Mouse (Mus musculus) hindbrain, embryonic 11.5 days (tissue): ENCODE measurements around the gene Immp2l. TPM values are rescaled to one million over a fixed set of nuclear protein-coding genes. Genes with fewer than 3 reads are reported as not detected.

Source experiments
- ATAC-seq: fragments of 200-750 bp; cut with Nextera tagmentation; 2 replicates; pipeline ENCODE4 v1.8.0; 2017; ENCODE audit warnings: mild to moderate bottlenecking, moderate TSS enrichment, moderate library complexity; ENCODE audit not compliant: low FRiP score
- DNase-seq: peaks from one replicate; pipeline ENCODE4 v3.0.0-alpha.2; 2015; ENCODE audit warnings: low spot score
- H3K27ac ChIP-seq: fragments of 300-500 bp; sonication (generic); 2 replicates; pipeline ENCODE4 v1.5.1; 2014; ENCODE audit warnings: mild to moderate bottlenecking, low read depth, low read length
- H3K27me3 ChIP-seq: fragments of 300-500 bp; sonication (generic); 2 replicates; pipeline ENCODE4 v1.6.1; 2014; ENCODE audit warnings: mild to moderate bottlenecking, low read length, moderate library complexity, mixed read lengths; ENCODE audit not compliant: control insufficient read depth, insufficient read depth
- H3K36me3 ChIP-seq: fragments of 300-500 bp; sonication (generic); 2 replicates; pipeline ENCODE4 v1.6.1; 2014; ENCODE audit warnings: mild to moderate bottlenecking, low read length, moderate library complexity, mixed read lengths; ENCODE audit not compliant: control insufficient read depth, insufficient read depth
- H3K4me1 ChIP-seq: fragments of 300-500 bp; sonication (generic); replicated peaks from 2 replicates; pipeline ENCODE4 v1.6.1; 2014; ENCODE audit warnings: low read length, mixed read lengths; ENCODE audit not compliant: control insufficient read depth, insufficient read depth
- H3K4me2 ChIP-seq: fragments of 300-500 bp; sonication (generic); replicated peaks from 2 replicates; pipeline ENCODE4 v1.6.1; 2014; ENCODE audit warnings: mild to moderate bottlenecking, low read depth, low read length
- H3K4me3 ChIP-seq: fragments of 300-500 bp; sonication (generic); 2 replicates; pipeline ENCODE4 v1.5.1; 2014; ENCODE audit warnings: low read depth, low read length
- H3K9ac ChIP-seq: fragments of 300-500 bp; sonication (generic); 2 replicates; pipeline ENCODE4 v1.6.1; 2014; ENCODE audit warnings: low read depth, low read length
- H3K9me3 ChIP-seq: fragments of 300-500 bp; sonication (generic); 2 replicates; pipeline ENCODE4 v1.6.1; 2016; ENCODE audit warnings: low read length; ENCODE audit not compliant: control insufficient read depth
- WGBS: fragments of 180-500 bp; shearing (Covaris S2); extraction: QIAGEN DNeasy Blood & Tissue Kit; methylation state at CpG from one replicate; pipeline ENCODE4 v1.1.7; 2014; 5-methylcytosine and 5-hydroxymethylcytosine counted together
- polyA plus RNA-seq: library from polyadenylated mRNA; unstranded; fragments of >200 nt; fragmentation: Nextera tagmentation; extraction: Ambion mirVana; gene quantifications from 2 replicates; pipeline ENCODE4 v1.2.1, GENCODE M21; 2014

The Immp2l gene
- polyA plus RNA-seq, 1 experiment from 2014 or later = 9.3 TPM

- Histone ChIP-seq H3K9me3 (no peaks in the 10 kb centered on the region), H3K36me3 (no peaks in the 10 kb centered on the region), H3K27ac (no peak overlapping the region), H3K9ac (no peak overlapping the region), H3K27me3 (no peaks in the 10 kb centered on the region), H3K4me1 (no peaks in the 10 kb centered on the region), H3K4me2 (no peak overlapping the region), H3K4me3 (no peak overlapping the region)
- DNase-seq (no peak), ATAC-seq (no peak)
- WGBS = 63% methylated on average over 8 of the region's 8 CpGs
Observed at GRCm38 (mm10) chr12:41649826-41650541, 626.1 kb downstream of the Immp2l start.

- WGBS = 56% methylated on average over 3 of the region's 3 CpGs
- Histone ChIP-seq H3K9me3 (no peaks in the 10 kb centered on the region), H3K36me3 (no peaks in the 10 kb centered on the region), H3K27me3 (no peaks in the 10 kb centered on the region), H3K27ac (no peak overlapping the region), H3K4me3 (no peak overlapping the region), H3K4me1 (no peaks in the 10 kb centered on the region), H3K9ac (no peak overlapping the region), H3K4me2 (no peak overlapping the region)
- ATAC-seq (no peak), DNase-seq (no peak)
Observed at GRCm38 (mm10) chr12:41668280-41668679, 644.4 kb downstream of the Immp2l start.

- no peaks in the 10 kb centered on the region for H3K4me1 ChIP-seq
- no peaks in the 10 kb centered on the region for H3K36me3 ChIP-seq
- ATAC-seq = no peak
- H3K4me3 ChIP-seq = no peak overlapping the region
- no peak overlapping the region for H3K4me2 ChIP-seq
- H3K9ac ChIP-seq = no peak overlapping the region
- no peak overlapping the region for H3K27ac ChIP-seq
- no peaks in the 10 kb centered on the region for H3K27me3 ChIP-seq
- no peak for DNase-seq
- no peaks in the 10 kb centered on the region for H3K9me3 ChIP-seq
- 83% methylated on average over 1 of the region's 1 CpGs for WGBS
Observed at GRCm38 (mm10) chr12:41669481-41669880, 645.6 kb downstream of the Immp2l start.

GRCm38 (mm10) chr12:41674861-41675260, 651.0 kb downstream of the Immp2l start:
- Histone ChIP-seq H3K27me3 (no peaks in the 10 kb centered on the region), H3K9me3 (no peaks in the 10 kb centered on the region), H3K27ac (no peak overlapping the region), H3K4me3 (no peak overlapping the region), H3K36me3 (no peaks in the 10 kb centered on the region), H3K4me2 (no peak overlapping the region), H3K9ac (no peak overlapping the region), H3K4me1 (no peaks in the 10 kb centered on the region)
- ATAC-seq (no peak), DNase-seq (no peak)
- WGBS = 44% methylated on average over 2 of the region's 2 CpGs

GRCm38 (mm10) chr12:41680141-41680540, 656.3 kb downstream of the Immp2l start:
- no peak for ATAC-seq
- H3K4me2 ChIP-seq = no peak overlapping the region
- no peaks in the 10 kb centered on the region for H3K4me1 ChIP-seq
- no peaks in the 10 kb centered on the region for H3K27me3 ChIP-seq
- peak; percentile 20 for DNase-seq
- H3K36me3 ChIP-seq = no peaks in the 10 kb centered on the region
- no peak overlapping the region for H3K27ac ChIP-seq
- H3K4me3 ChIP-seq = no peak overlapping the region
- no peaks in the 10 kb centered on the region for H3K9me3 ChIP-seq
- H3K9ac ChIP-seq = no peak overlapping the region
- 96% methylated on average over 1 of the region's 1 CpGs for WGBS

- Histone ChIP-seq H3K4me2 (no peak overlapping the region), H3K9ac (no peak overlapping the region), H3K36me3 (no peaks in the 10 kb centered on the region), H3K27me3 (no peaks in the 10 kb centered on the region), H3K27ac (no peak overlapping the region), H3K9me3 (no peaks in the 10 kb centered on the region), H3K4me3 (no peak overlapping the region), H3K4me1 (no peaks in the 10 kb centered on the region)
- peak; percentile 8 for DNase-seq
- 59% methylated on average over 1 of the region's 1 CpGs for WGBS
- ATAC-seq = no peak
Observed at GRCm38 (mm10) chr12:41682141-41682540, 658.3 kb downstream of the Immp2l start.

GRCm38 (mm10) chr12:41689809-41690208, 665.9 kb downstream of the Immp2l start:
- Histone ChIP-seq H3K4me2 (no peak overlapping the region), H3K9me3 (no peaks in the 10 kb centered on the region), H3K27me3 (no peaks in the 10 kb centered on the region), H3K27ac (no peak overlapping the region), H3K4me3 (no peak overlapping the region), H3K9ac (no peak overlapping the region), H3K36me3 (no peaks in the 10 kb centered on the region), H3K4me1 (no peaks in the 10 kb centered on the region)
- 86% methylated on average over 3 of the region's 3 CpGs for WGBS
- DNase-seq (no peak), ATAC-seq (no peak)

- Histone ChIP-seq H3K36me3 (no peaks in the 10 kb centered on the region), H3K9me3 (no peaks in the 10 kb centered on the region), H3K4me3 (no peak overlapping the region), H3K4me1 (no peaks in the 10 kb centered on the region), H3K27me3 (no peaks in the 10 kb centered on the region), H3K27ac (no peak overlapping the region), H3K9ac (no peak overlapping the region), H3K4me2 (no peak overlapping the region)
- 85% methylated on average over 2 of the region's 2 CpGs for WGBS
- ATAC-seq (no peak), DNase-seq (no peak)
Observed at GRCm38 (mm10) chr12:41710608-41711007, 686.7 kb downstream of the Immp2l start.

- Histone ChIP-seq H3K27ac (no peak overlapping the region), H3K4me1 (no peaks in the 10 kb centered on the region), H3K9ac (no peak overlapping the region), H3K9me3 (no peaks in the 10 kb centered on the region), H3K4me3 (no peak overlapping the region), H3K36me3 (no peaks in the 10 kb centered on the region), H3K4me2 (no peak overlapping the region), H3K27me3 (no peaks in the 10 kb centered on the region)
- WGBS = 35% methylated on average over 1 of the region's 1 CpGs
- DNase-seq (no peak), ATAC-seq (no peak)
Observed at GRCm38 (mm10) chr12:41716946-41717345, 693.1 kb downstream of the Immp2l start.
